In the genomic region with DNA sequence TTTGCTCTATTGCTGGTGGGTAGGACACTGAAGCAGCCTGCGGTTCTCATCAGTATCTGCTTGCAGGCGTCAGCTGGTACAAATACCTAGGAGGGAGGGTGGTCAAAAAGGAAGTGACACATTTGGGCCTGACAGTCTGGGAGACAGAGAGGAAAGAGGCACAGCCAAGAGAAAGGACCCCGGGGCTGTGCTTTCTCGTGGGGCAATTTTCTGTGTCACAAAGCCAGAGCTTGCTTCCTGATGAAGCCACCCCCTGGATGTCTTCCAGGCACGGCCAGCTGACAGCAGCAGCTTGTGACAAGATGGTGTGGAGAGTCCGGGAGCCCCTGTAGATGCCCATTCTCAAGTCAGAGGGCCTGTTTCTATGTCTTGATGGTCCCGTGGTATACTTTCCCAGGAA, we compare ENCODE assay signal across 8 mouse cellular contexts.
A peak's percentile ranks its signal among the peaks of the same experiment; 100 is the strongest.
DNase-seq lines count a peak whose midpoint lies in the region; ATAC-seq lines count a peak whose summit lies in the region.

No protein-coding gene starts in this region.

- H3K4me1 ChIP-seq in kidney, embryonic 14.5 days (ENCODE audit: control insufficient read depth, insufficient read depth, low read length): peaks cover 17% of the 10 kb centered on the region
- peaks cover 41% of the 10 kb centered on the region for H3K4me1 ChIP-seq in liver, embryonic 15.5 days (replicated peaks)
- H3K4me1 ChIP-seq in hindbrain, embryonic 10.5 days (replicated peaks): peaks cover 15% of the 10 kb centered on the region

- 68% methylated on average over 7 of the region's 7 CpGs for WGBS in kidney, embryonic 14.5 days
- 31% methylated on average over 7 of the region's 7 CpGs for WGBS in liver, embryonic 15.5 days (ENCODE audit: insufficient replicate concordance)
- WGBS in hindbrain, embryonic 10.5 days: 72% methylated on average over 7 of the region's 7 CpGs

- no peaks in the 10 kb centered on the region; the same call in 1 of the 2 replicates for H3K9me3 ChIP-seq in kidney, embryonic 14.5 days (ENCODE audit: control insufficient read depth, low read length)
- no peaks in the 10 kb centered on the region for H3K9me3 ChIP-seq in liver, embryonic 15.5 days (replicated peaks)
- H3K9me3 ChIP-seq in hindbrain, embryonic 10.5 days: peaks cover 7% of the 10 kb centered on the region; the same call in 1 of the 2 replicates

- no peak overlapping the region for H3K27ac ChIP-seq in kidney, embryonic 14.5 days (ENCODE audit: low read depth, low read length)
- 0 out of 2 replicates have a peak overlapping the region, but pooled peaks have one; percentile 26 for H3K27ac ChIP-seq in liver, embryonic 15.5 days (replicated peaks)
- no peak overlapping the region for H3K27ac ChIP-seq in hindbrain, embryonic 10.5 days

- H3K4me2 ChIP-seq in kidney, embryonic 14.5 days (replicated peaks; ENCODE audit: low read depth, low read length): no peak overlapping the region
- H3K4me2 ChIP-seq in liver, embryonic 15.5 days: peak overlapping the region; percentile 4; the same call in 1 of the 2 replicates

- H3K27me3 ChIP-seq in kidney, embryonic 14.5 days (ENCODE audit: control insufficient read depth, insufficient read depth, low read length): no peaks in the 10 kb centered on the region
- H3K27me3 ChIP-seq in liver, embryonic 15.5 days: no peaks in the 10 kb centered on the region
- 0 out of 2 replicates have a peak, but pooled peaks cover 4% of the 10 kb centered on the region for H3K27me3 ChIP-seq in hindbrain, embryonic 10.5 days (ENCODE audit: insufficient read depth, poor library complexity, severe bottlenecking)

- peak; percentile 60 for DNase-seq in kidney, postnatal 14 days
- DNase-seq in T-cell, adult 2 months (ENCODE audit: low spot score): peak; percentile 1
- peak; percentile 77 to 87 for DNase-seq in cerebellum, postnatal 10 days
- no peak for DNase-seq in urinary bladder, postnatal 14 days (ENCODE audit: low spot score)
- no peak for DNase-seq in hindbrain, embryonic 10.5 days (ENCODE audit: low spot score)

- no peak overlapping the region for H3K4me3 ChIP-seq in kidney, embryonic 14.5 days (ENCODE audit: low read length)
- no peak overlapping the region for H3K4me3 ChIP-seq in liver, embryonic 15.5 days (replicated peaks)
- no peak overlapping the region for H3K4me3 ChIP-seq in hindbrain, embryonic 10.5 days

- no peaks in the 10 kb centered on the region for H3K36me3 ChIP-seq in kidney, embryonic 14.5 days (ENCODE audit: control insufficient read depth, insufficient read depth, low read length)
- 0 out of 2 replicates have a peak, but pooled peaks cover 4% of the 10 kb centered on the region for H3K36me3 ChIP-seq in liver, embryonic 15.5 days (replicated peaks)
- no peaks in the 10 kb centered on the region for H3K36me3 ChIP-seq in hindbrain, embryonic 10.5 days

- ATAC-seq in kidney, embryonic 14.5 days (ENCODE audit: low FRiP score, low TSS enrichment): no peak
- ATAC-seq in liver, embryonic 15.5 days (ENCODE audit: insufficient read depth): no peak
- ATAC-seq in erythroblast, adult 5-6 weeks (replicated peaks; ENCODE audit: low FRiP score, poor library complexity, severe bottlenecking): no peak

- H3K9ac ChIP-seq in kidney, embryonic 14.5 days (ENCODE audit: low read depth, low read length): no peak overlapping the region
- H3K9ac ChIP-seq in liver, embryonic 15.5 days: 0 out of 2 replicates have a peak overlapping the region, but pooled peaks have one; percentile 8

Comparison
In these comparisons a context has a peak if more than half of its experiments do, and no peak if none do; other contexts are left out.
1. DNase-seq: peak in kidney, postnatal 14 days (single experiment), T-cell, adult 2 months (single experiment) and cerebellum, postnatal 10 days (2 of 2); none in urinary bladder, postnatal 14 days (single experiment) and hindbrain, embryonic 10.5 days (single experiment).